Mouse (Mus musculus) heart, adult 2 months (tissue): ENCODE results near the gene Papss2. TPM values are rescaled to one million over a fixed set of nuclear protein-coding genes. Genes with fewer than 3 reads are reported as not detected.

Experiments
- DNase-seq, 2 experiments: peaks; one replicate each; pipeline ENCODE4 v3.0.0; 2021
- H3K27ac ChIP-seq: fragments of 200-600 bp; 2 replicates; pipeline ENCODE4 v1.8.1; 2022
- H3K27me3 ChIP-seq: fragments of 200-500 bp; 2 replicates; pipeline ENCODE4 v1.6.1; 2012; ENCODE audit warnings: mild to moderate bottlenecking, low read length, inconsistent platforms, mixed read lengths; ENCODE audit not compliant: control insufficient read depth, insufficient read depth
- H3K36me3 ChIP-seq: fragments of 200-500 bp; 2 replicates; pipeline ENCODE4 v1.6.1; 2012; ENCODE audit warnings: low read length, inconsistent platforms; ENCODE audit not compliant: control insufficient read depth, insufficient read depth
- H3K4me1 ChIP-seq: fragments of 200-500 bp; 2 replicates; pipeline ENCODE4 v1.6.1; 2011; ENCODE audit warnings: low read length; ENCODE audit not compliant: control insufficient read depth, insufficient read depth
- H3K4me3 ChIP-seq: fragments of 200-600 bp; 2 replicates; pipeline ENCODE4 v1.8.1; 2022
- H3K79me2 ChIP-seq: fragments of 200-500 bp; replicated peaks from 2 replicates; pipeline ENCODE4 v1.6.1; 2012; ENCODE audit warnings: mild to moderate bottlenecking, inconsistent platforms, low read length, moderate library complexity, mixed read lengths; ENCODE audit not compliant: control insufficient read depth, insufficient read depth
- H3K9ac ChIP-seq: fragments of 200-500 bp; 2 replicates; pipeline ENCODE4 v1.6.1; 2012; ENCODE audit warnings: low read depth, mild to moderate bottlenecking, control low read depth, inconsistent platforms, low read length, mixed read lengths
- CTCF ChIP-seq: fragments of 200-600 bp; IDR thresholded peaks from 2 replicates; pipeline ENCODE4 v1.8.1; 2022; ENCODE audit warnings: antibody characterized with exemption, mild to moderate bottlenecking, moderate library complexity
- EP300 ChIP-seq: fragments of 200-500 bp; IDR thresholded peaks from 2 replicates; pipeline ENCODE4 v1.6.1; 2011; ENCODE audit warnings: low read depth, low read length, control low read depth; ENCODE audit not compliant: insufficient read depth
- POLR2A ChIP-seq: fragments of 200-500 bp; IDR thresholded peaks from 2 replicates; pipeline ENCODE4 v1.6.1; 2011; ENCODE audit warnings: mild to moderate bottlenecking, low read depth, low read length, control low read depth; ENCODE audit not compliant: insufficient read depth
- WGBS: fragments of 180-500 bp; shearing (Covaris S2); methylation state at CpG from one replicate; pipeline ENCODE4 v1.1.7; 2018; 5-methylcytosine and 5-hydroxymethylcytosine counted together
- intact Hi-C: fragments of 180-260 bp; cut with DNase I; formaldehyde crosslinking; loops from one replicate; pipeline ENCODE4 v1.15.1; 2025
- polyA plus RNA-seq: library from polyadenylated mRNA; depleted of rRNA; stranded (reverse); fragments of >200 nt; gene quantifications from 2 replicates; pipeline ENCODE4 v1.2.3, GENCODE M21; 2012
- total RNA-seq, 2 experiments: library from RNA; stranded (reverse); gene quantifications; 2 replicates each; pipeline ENCODE4 v1.2.3; 2021

The Papss2 gene
- total and polyA plus RNA-seq, 3 experiments = 6.2 to 14.0 (median 12.2) TPM

GRCm38 (mm10) chr19:32646382-32646781, 50.8 kb downstream of the Papss2 start:
- DNase-seq = no peak
- H3K27me3 ChIP-seq = no peaks in the 10 kb centered on the region
- no peak overlapping the region for H3K9ac ChIP-seq
- TF ChIP-seq CTCF (no peak), POLR2A (no peak), EP300 (no peak)
- no peaks in the 10 kb centered on the region; the same call in 1 of the 2 replicates for H3K36me3 ChIP-seq
- 85% methylated on average over 3 of the region's 3 CpGs for WGBS
- intact Hi-C loops = no loop called here
- no peaks in the 10 kb centered on the region for H3K79me2 ChIP-seq
- no peaks in the 10 kb centered on the region for H3K4me1 ChIP-seq
- H3K4me3 ChIP-seq = no peak overlapping the region
- H3K27ac ChIP-seq = no peak overlapping the region

GRCm38 (mm10) chr19:32648019-32648571, 52.5 kb downstream of the Papss2 start:
- H3K4me3 ChIP-seq = no peak overlapping the region
- TF ChIP-seq CTCF (no peak), POLR2A (no peak), EP300 (no peak)
- no peaks in the 10 kb centered on the region for H3K4me1 ChIP-seq
- no peaks in the 10 kb centered on the region for H3K27me3 ChIP-seq
- no peaks in the 10 kb centered on the region; the same call in 1 of the 2 replicates for H3K36me3 ChIP-seq
- WGBS = 67% methylated on average over 10 of the region's 10 CpGs
- H3K79me2 ChIP-seq = no peaks in the 10 kb centered on the region
- no peak overlapping the region for H3K27ac ChIP-seq
- intact Hi-C loops = no loop called here
- no peak for DNase-seq
- no peak overlapping the region for H3K9ac ChIP-seq

- Histone ChIP-seq H3K36me3 (no peaks in the 10 kb centered on the region; the same call in 1 of the 2 replicates), H3K9ac (no peak overlapping the region), H3K79me2 (no peaks in the 10 kb centered on the region), H3K27ac (no peak overlapping the region), H3K4me3 (no peak overlapping the region), H3K27me3 (no peaks in the 10 kb centered on the region), H3K4me1 (no peaks in the 10 kb centered on the region)
- no peak for DNase-seq
- intact Hi-C loops = no loop called here
- 77% methylated on average over 5 of the region's 5 CpGs for WGBS
- no peak for TF ChIP-seq POLR2A
- no peak for TF ChIP-seq EP300
- no peak for TF ChIP-seq CTCF
Observed at GRCm38 (mm10) chr19:32651046-32651445, 55.5 kb downstream of the Papss2 start.

- no peaks in the 10 kb centered on the region for H3K79me2 ChIP-seq
- intact Hi-C loops = no loop called here
- H3K9ac ChIP-seq = no peak overlapping the region
- H3K27me3 ChIP-seq = no peaks in the 10 kb centered on the region
- WGBS = 54% methylated on average over 5 of the region's 5 CpGs
- no peak for DNase-seq
- no peaks in the 10 kb centered on the region; the same call in 1 of the 2 replicates for H3K36me3 ChIP-seq
- H3K27ac ChIP-seq = no peak overlapping the region
- TF ChIP-seq CTCF (no peak), EP300 (no peak), POLR2A (no peak)
- H3K4me1 ChIP-seq = no peaks in the 10 kb centered on the region
- no peak overlapping the region for H3K4me3 ChIP-seq
Observed at GRCm38 (mm10) chr19:32653122-32653521, 57.5 kb downstream of the Papss2 start.

- intact Hi-C loops = no loop called here
- no peak for TF ChIP-seq CTCF
- TF ChIP-seq POLR2A = no peak
- H3K4me3 ChIP-seq = no peak overlapping the region
- no peaks in the 10 kb centered on the region for H3K27me3 ChIP-seq
- DNase-seq = no peak
- 74% methylated on average over 7 of the region's 7 CpGs for WGBS
- H3K9ac ChIP-seq = no peak overlapping the region
- no peaks in the 10 kb centered on the region; the same call in 1 of the 2 replicates for H3K36me3 ChIP-seq
- no peak overlapping the region for H3K27ac ChIP-seq
- no peaks in the 10 kb centered on the region for H3K79me2 ChIP-seq
- H3K4me1 ChIP-seq = no peaks in the 10 kb centered on the region
Observed at GRCm38 (mm10) chr19:32653630-32654362, 58.2 kb downstream of the Papss2 start.

- intact Hi-C loops = loop anchor here (2.0 kb wide), 1 partner anchor 65 kb away; the partner anchor contains the start of gene Papss2
Observed at GRCm38 (mm10) chr19:32659346-32659745, 63.8 kb downstream of the Papss2 start.

More at GRCm38 (mm10) chr19:32659346-32659745, 63.8 kb downstream of the Papss2 start:
- Histone ChIP-seq H3K27me3 (no peaks in the 10 kb centered on the region), H3K79me2 (no peaks in the 10 kb centered on the region), H3K4me1 (no peaks in the 10 kb centered on the region), H3K9ac (no peak overlapping the region), H3K27ac (no peak overlapping the region), H3K36me3 (no peaks in the 10 kb centered on the region), H3K4me3 (no peak overlapping the region)
- TF ChIP-seq EP300 (no peak), CTCF (no peak), POLR2A (no peak)
- DNase-seq = no peak
- 62% methylated on average over 5 of the region's 5 CpGs for WGBS
